Comparison of ENCODE assay signal across 8 mouse cellular contexts in the genomic region with DNA sequence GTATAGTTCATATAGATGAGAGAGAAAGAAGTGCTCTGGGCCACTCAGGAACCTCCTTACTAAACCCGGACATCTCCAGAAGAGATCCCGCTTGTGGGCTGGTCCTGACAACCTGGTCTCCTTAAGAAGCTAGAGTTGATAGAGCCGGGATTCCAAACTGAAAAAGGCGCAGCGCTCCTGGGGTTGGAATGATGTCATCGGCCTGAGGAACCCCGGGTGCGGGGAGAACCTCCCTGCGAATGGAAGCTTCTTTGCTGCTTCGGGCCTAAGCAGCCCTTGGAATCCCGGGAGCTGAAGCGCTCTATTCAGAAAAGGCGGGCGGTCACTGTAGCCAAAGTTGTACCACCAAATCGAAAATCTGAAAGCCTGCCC. TPM values are rescaled to one million over a fixed set of nuclear protein-coding genes. Genes with fewer than 3 reads are reported as not detected.
DNase-seq lines count a peak whose midpoint lies in the region; ATAC-seq and TF ChIP-seq lines count a peak whose summit lies in the region.

No protein-coding gene starts in this region.

- 2% methylated on average over 15 of the region's 15 CpGs for WGBS in lung, embryonic 15.5 days
- 2% methylated on average over 15 of the region's 15 CpGs for WGBS in embryonic facial prominence, embryonic 12.5 days
- 2% methylated on average over 15 of the region's 15 CpGs for WGBS in hindbrain, embryonic 15.5 days
- 4% methylated on average over 15 of the region's 15 CpGs for whole genome bisulfite sequencing in midbrain, postnatal 0 days

- H3K9me3 ChIP-seq in lung, embryonic 15.5 days = no peaks in the 10 kb centered on the region
- H3K9me3 ChIP-seq in embryonic facial prominence, embryonic 12.5 days = no peaks in the 10 kb centered on the region
- no peaks in the 10 kb centered on the region for H3K9me3 ChIP-seq in hindbrain, embryonic 15.5 days
- H3K9me3 ChIP-seq in midbrain, postnatal 0 days (ENCODE audit: low read length) = no peaks in the 10 kb centered on the region

- H3K4me2 ChIP-seq in lung, embryonic 15.5 days = peak overlapping the region; percentile 74
- H3K4me2 ChIP-seq in embryonic facial prominence, embryonic 12.5 days (replicated peaks) = peak overlapping the region; percentile 67
- peak overlapping the region; percentile 88 for H3K4me2 ChIP-seq in hindbrain, embryonic 15.5 days
- peak overlapping the region; percentile 73 for H3K4me2 ChIP-seq in midbrain, postnatal 0 days (ENCODE audit: low read depth, low read length, poor library complexity, severe bottlenecking)

- H3K27ac ChIP-seq in lung, embryonic 15.5 days = peak overlapping the region; percentile 74
- H3K27ac ChIP-seq in embryonic facial prominence, embryonic 12.5 days = peak overlapping the region; percentile 96
- H3K27ac ChIP-seq in hindbrain, embryonic 15.5 days (replicated peaks) = peak overlapping the region; percentile 96
- peak overlapping the region; percentile 85 for H3K27ac ChIP-seq in midbrain, postnatal 0 days (ENCODE audit: low read depth, low read length)

- no peak for DNase-seq in lung, postnatal 25 days (ENCODE audit: low spot score)
- DNase-seq in midbrain, postnatal 0 days (ENCODE audit: low spot score) = no peak
- DNase-seq in frontal cortex, postnatal 25 days (ENCODE audit: low spot score in 2 of 2) = no peak
- no peak for DNase-seq in cerebellum, postnatal 10 days
- DNase-seq in cerebellum, postnatal 4 days (ENCODE audit: low spot score in 2 of 2) = no peak

- TF ChIP-seq CTCF in midbrain, postnatal 0 days (IDR thresholded peaks at IDR 0.05) = no peak

- no peak for ATAC-seq in lung, embryonic 15.5 days (ENCODE audit: borderline replicate concordance, extremely low read depth, low FRiP score, low TSS enrichment)
- ATAC-seq in embryonic facial prominence, embryonic 12.5 days (ENCODE audit: insufficient number of reproducible peaks, insufficient read depth, low FRiP score, low TSS enrichment) = no peak
- ATAC-seq in hindbrain, embryonic 15.5 days (ENCODE audit: low FRiP score, low read depth) = no peak
- no peak for ATAC-seq in midbrain, postnatal 0 days (ENCODE audit: low FRiP score)

- H3K4me1 ChIP-seq in lung, embryonic 15.5 days = peaks cover 18% of the 10 kb centered on the region
- peaks cover 9% of the 10 kb centered on the region for H3K4me1 ChIP-seq in embryonic facial prominence, embryonic 12.5 days
- peaks cover 29% of the 10 kb centered on the region for H3K4me1 ChIP-seq in hindbrain, embryonic 15.5 days (replicated peaks)
- H3K4me1 ChIP-seq in midbrain, postnatal 0 days (ENCODE audit: insufficient read depth, low read length) = peaks cover 3% of the 10 kb centered on the region; the same call in 1 of the 2 replicates

- no peaks in the 10 kb centered on the region for H3K36me3 ChIP-seq in lung, embryonic 15.5 days
- no peaks in the 10 kb centered on the region for H3K36me3 ChIP-seq in embryonic facial prominence, embryonic 12.5 days
- no peaks in the 10 kb centered on the region for H3K36me3 ChIP-seq in hindbrain, embryonic 15.5 days
- H3K36me3 ChIP-seq in midbrain, postnatal 0 days (ENCODE audit: insufficient read depth, low read length) = no peaks in the 10 kb centered on the region

- H3K27me3 ChIP-seq in lung, embryonic 15.5 days = no peaks in the 10 kb centered on the region
- no peaks in the 10 kb centered on the region for H3K27me3 ChIP-seq in embryonic facial prominence, embryonic 12.5 days
- H3K27me3 ChIP-seq in hindbrain, embryonic 15.5 days = no peaks in the 10 kb centered on the region
- H3K27me3 ChIP-seq in midbrain, postnatal 0 days (ENCODE audit: insufficient read depth, low read length) = no peaks in the 10 kb centered on the region

- H3K4me3 ChIP-seq in lung, embryonic 15.5 days = peak overlapping the region; percentile 92
- H3K4me3 ChIP-seq in embryonic facial prominence, embryonic 12.5 days = peak overlapping the region; percentile 87
- peak overlapping the region; percentile 59 for H3K4me3 ChIP-seq in hindbrain, embryonic 15.5 days
- H3K4me3 ChIP-seq in midbrain, postnatal 0 days (ENCODE audit: low read depth, low read length) = peak overlapping the region; percentile 97

- peak overlapping the region; percentile 55 for H3K9ac ChIP-seq in lung, embryonic 15.5 days
- H3K9ac ChIP-seq in embryonic facial prominence, embryonic 12.5 days = peak overlapping the region; percentile 85
- H3K9ac ChIP-seq in hindbrain, embryonic 15.5 days = peak overlapping the region; percentile 66
- H3K9ac ChIP-seq in midbrain, postnatal 0 days (replicated peaks; ENCODE audit: low read length, poor library complexity, severe bottlenecking) = peak overlapping the region; percentile 67

RNA-seq across cellular contexts. Expression of gene Rab10, which starts 0.5 kb away (rescaled TPM):
- polyA plus RNA-seq in lung, embryonic 15.5 days (2015; fragmentation: Nextera tagmentation; extraction: Ambion mirVana) = 75.7 and 81.3 TPM in 2 replicates
- polyA plus RNA-seq in embryonic facial prominence, embryonic 12.5 days (2016; fragmentation: Nextera tagmentation; extraction: Ambion mirVana) = 116 and 121 TPM in 2 replicates
- polyA plus RNA-seq in hindbrain, embryonic 15.5 days (2015; fragmentation: Nextera tagmentation; extraction: Ambion mirVana) = 154 and 161 TPM in 2 replicates
- total RNA-seq in midbrain, postnatal 0 days (2014; rRNA removed) = 243 and 253 TPM in 2 replicates
- 142 and 151 TPM in 2 replicates for polyA plus RNA-seq in midbrain, postnatal 0 days (2015; fragmentation: Nextera tagmentation; extraction: Ambion mirVana)

RNA-seq across cellular contexts. Expression of gene Kif3c, which starts 54.6 kb away (rescaled TPM):
- 11.8 and 12.0 TPM in 2 replicates for polyA plus RNA-seq in lung, embryonic 15.5 days (2015; fragmentation: Nextera tagmentation; extraction: Ambion mirVana)
- polyA plus RNA-seq in embryonic facial prominence, embryonic 12.5 days (2016; fragmentation: Nextera tagmentation; extraction: Ambion mirVana) = 26.1 and 28.1 TPM in 2 replicates
- polyA plus RNA-seq in hindbrain, embryonic 15.5 days (2015; fragmentation: Nextera tagmentation; extraction: Ambion mirVana) = 79.9 and 85.8 TPM in 2 replicates
- 172 and 176 TPM in 2 replicates for total RNA-seq in midbrain, postnatal 0 days (2014; rRNA removed)
- polyA plus RNA-seq in midbrain, postnatal 0 days (2015; fragmentation: Nextera tagmentation; extraction: Ambion mirVana) = 70.0 and 70.7 TPM in 2 replicates
